Mouse (Mus musculus) adrenal gland, adult 2 months (tissue): Measurements from ENCODE around the gene Abcc10. TPM values are rescaled to one million over a fixed set of nuclear protein-coding genes. Genes with fewer than 3 reads are reported as not detected.

Source experiments
- DNase-seq: peaks from one replicate; pipeline ENCODE4 v3.0.0; 2021
- polyA plus RNA-seq: library from polyadenylated mRNA; depleted of rRNA; stranded (reverse); fragments of >200 nt; gene quantifications from 2 replicates; pipeline ENCODE4 v1.2.3, GENCODE M21; 2012
- total RNA-seq, 2 experiments: library from RNA; stranded (reverse); gene quantifications; 2 replicates each; pipeline ENCODE4 v1.2.3; 2021

Abcc10 gene
- total and polyA plus RNA-seq, 3 experiments = 7.3 to 36.4 (median 7.4) TPM

- DNase-seq = no peak
These were observed 40.5 kb downstream of the Abcc10 start for GRCm38 (mm10) chr17:46287678-46288095.

GRCm38 (mm10) chr17:46285407-46285806 is 42.7 kb downstream of the Abcc10 start:
- DNase-seq = no peak

GRCm38 (mm10) chr17:46284653-46285052 is 43.5 kb downstream of the Abcc10 start:
- DNase-seq = no peak

GRCm38 (mm10) chr17:46283911-46284310 is 44.2 kb downstream of the Abcc10 start:
- no peak for DNase-seq

GRCm38 (mm10) chr17:46283140-46283539 is 45.0 kb downstream of the Abcc10 start:
- DNase-seq = no peak

- peak; percentile 94 for DNase-seq
These were observed 45.5 kb downstream of the Abcc10 start, which contains the start of gene Tjap1 for GRCm38 (mm10) chr17:46282483-46283123. TSS of gene Tjap1 (minus strand) at chr17:46283026.

GRCm38 (mm10) chr17:46278011-46278765 is 50.0 kb downstream of the Abcc10 start:
- peak; percentile 83 for DNase-seq

- no peak for DNase-seq
These were observed 50.6 kb downstream of the Abcc10 start for GRCm38 (mm10) chr17:46277586-46277985.

GRCm38 (mm10) chr17:46275506-46275905 is 52.6 kb downstream of the Abcc10 start:
- no peak for DNase-seq

GRCm38 (mm10) chr17:46275034-46275433 is 53.1 kb downstream of the Abcc10 start:
- DNase-seq = no peak

GRCm38 (mm10) chr17:46274465-46274864 is 53.7 kb downstream of the Abcc10 start:
- no peak for DNase-seq

- no peak for DNase-seq
These were observed 54.3 kb downstream of the Abcc10 start for GRCm38 (mm10) chr17:46273803-46274236.

GRCm38 (mm10) chr17:46272675-46273074 is 55.5 kb downstream of the Abcc10 start:
- DNase-seq = peak; percentile 76

- DNase-seq = no peak
These were observed 56.1 kb downstream of the Abcc10 start for GRCm38 (mm10) chr17:46272058-46272457.

GRCm38 (mm10) chr17:46269771-46270534 is 58.2 kb downstream of the Abcc10 start:
- DNase-seq = no peak

GRCm38 (mm10) chr17:46268026-46268720 is 60.0 kb downstream of the Abcc10 start:
- no peak for DNase-seq

- no peak for DNase-seq
These were observed 60.6 kb downstream of the Abcc10 start for GRCm38 (mm10) chr17:46267511-46267910.

- DNase-seq = no peak
These were observed 61.2 kb downstream of the Abcc10 start for GRCm38 (mm10) chr17:46266986-46267385.

- DNase-seq = peak; percentile 83
These were observed 62.1 kb downstream of the Abcc10 start for GRCm38 (mm10) chr17:46265918-46266618.

- no peak for DNase-seq
These were observed 62.6 kb downstream of the Abcc10 start for GRCm38 (mm10) chr17:46265502-46265901.

GRCm38 (mm10) chr17:46262201-46262694 is 65.9 kb downstream of the Abcc10 start:
- DNase-seq = no peak
